Comparison of ENCODE assay signal across 14 mouse cellular contexts in genomic region chr13:27960421-27960820, GRCm38 (mm10). TPM values are rescaled to one million over a fixed set of nuclear protein-coding genes. Genes with fewer than 3 reads are reported as not detected.
"Had no signal": no experiment of that assay in that cellular context is flagged by ENCODE, and none has a peak within 500 bp of the region (broad histone marks: within the 10 kb centered on the region; RNA-seq: fewer than 3 reads in every experiment).

No protein-coding gene starts in this region.

RNA-seq across cellular contexts. Expression of gene Prl4a1, which starts 55.6 kb away (rescaled TPM):
- polyA plus RNA-seq: neural tube, embryonic 12.5 days; neural tube, embryonic 13.5 days; neural tube, embryonic 14.5 days; neural tube, embryonic 15.5 days; small intestine, adult 2 months; spleen, adult 2 months; stomach, embryonic 14.5 days; stomach, embryonic 15.5 days; stomach, embryonic 16.5 days; stomach, postnatal 0 days; testis, adult 2 months; thymus, adult 2 months; thymus, postnatal 0 days; urinary bladder, adult 2 months had no signal
